Mouse (Mus musculus): ENCODE results near the gene Get4. TPM values are rescaled to one million over a fixed set of nuclear protein-coding genes. Genes with fewer than 3 reads are reported as not detected.
A peak's percentile ranks its signal among the peaks of the same experiment; 100 is the strongest.

Gene Get4
- polyA plus RNA-seq, 1 experiment from 2014 or later, result 136 TPM

DNA sequence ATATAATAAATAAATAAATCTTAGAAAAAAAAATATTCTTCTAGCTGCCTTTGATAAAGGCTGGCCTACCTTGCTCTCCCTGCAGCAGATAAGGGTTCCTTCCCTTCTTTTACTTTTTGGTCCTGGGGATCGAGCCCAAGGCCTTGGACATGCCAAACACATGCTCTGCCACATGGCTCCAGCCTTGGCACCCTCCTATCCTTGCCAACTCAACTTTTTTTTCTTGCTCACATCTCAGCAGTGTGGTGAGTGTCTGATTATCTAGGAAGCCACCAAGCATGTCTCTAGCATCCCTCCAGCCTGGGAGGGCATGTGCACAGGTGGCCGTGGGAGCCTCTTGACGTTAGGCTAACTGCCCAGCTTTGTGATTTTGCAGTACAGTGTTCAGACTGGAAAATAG lies 23.8 kb upstream of the Get4 start:
- Histone ChIP-seq H3K9me3 (ENCODE audit: control insufficient read depth, low read length) (no peaks in the 10 kb centered on the region), H3K4me1 (ENCODE audit: control insufficient read depth, insufficient read depth, low read length) (no peaks in the 10 kb centered on the region), H3K27ac (replicated peaks; ENCODE audit: low read depth, low read length) (no peak overlapping the region), H3K9ac (ENCODE audit: low read depth, low read length) (no peak overlapping the region), H3K4me3 (ENCODE audit: low read depth, low read length) (no peak overlapping the region), H3K4me2 (ENCODE audit: low read depth, low read length) (no peak overlapping the region), H3K27me3 (replicated peaks; ENCODE audit: control insufficient read depth, insufficient read depth, low read length) (no peaks in the 10 kb centered on the region), H3K36me3 (ENCODE audit: control insufficient read depth, insufficient read depth, low read length) (peaks cover 93% of the 10 kb centered on the region)
- DNase-seq (ENCODE audit: low spot score), result no peak
- ATAC-seq (ENCODE audit: low read depth), result no peak
- 100% methylated on average over 3 of the region's 3 CpGs for WGBS

GRCm38 (mm10) chr5:139229716-139230115 lies 22.4 kb upstream of the Get4 start:
- no peaks in the 10 kb centered on the region for H3K27me3 ChIP-seq (replicated peaks; ENCODE audit: control insufficient read depth, insufficient read depth, low read length)
- no peak overlapping the region for H3K9ac ChIP-seq (ENCODE audit: low read depth, low read length)
- peaks cover 93% of the 10 kb centered on the region for H3K36me3 ChIP-seq (ENCODE audit: control insufficient read depth, insufficient read depth, low read length)
- H3K4me3 ChIP-seq (ENCODE audit: low read depth, low read length), result no peak overlapping the region
- ATAC-seq (ENCODE audit: low read depth) (no peak), DNase-seq (ENCODE audit: low spot score) (no peak)
- no peak overlapping the region for H3K27ac ChIP-seq (replicated peaks; ENCODE audit: low read depth, low read length)
- no peaks in the 10 kb centered on the region for H3K4me1 ChIP-seq (ENCODE audit: control insufficient read depth, insufficient read depth, low read length)
- H3K9me3 ChIP-seq (ENCODE audit: control insufficient read depth, low read length), result no peaks in the 10 kb centered on the region
- H3K4me2 ChIP-seq (ENCODE audit: low read depth, low read length), result no peak overlapping the region
- 98% methylated on average over 3 of the region's 3 CpGs for WGBS

DNA sequence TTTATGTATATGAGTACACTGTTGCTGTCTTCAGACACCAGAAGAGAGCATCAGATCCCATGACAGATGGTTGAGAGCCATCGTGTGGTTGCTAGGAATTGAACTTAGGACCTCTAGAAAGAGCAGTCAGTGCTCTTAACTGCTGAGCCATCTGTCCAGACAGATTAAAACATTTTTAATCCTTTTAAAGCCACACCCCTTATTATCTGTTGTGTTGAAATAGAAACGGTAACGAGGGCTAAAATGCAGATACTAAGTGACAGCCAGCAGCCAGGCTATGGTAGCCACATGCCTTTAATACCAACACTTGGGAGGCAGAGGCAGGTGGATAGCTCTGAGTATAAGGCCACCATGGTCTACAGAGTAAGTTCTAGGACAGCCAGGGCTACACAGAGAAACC lies 20.0 kb upstream of the Get4 start:
- Histone ChIP-seq H3K9me3 (ENCODE audit: control insufficient read depth, low read length) (no peaks in the 10 kb centered on the region), H3K27ac (replicated peaks; ENCODE audit: low read depth, low read length) (no peak overlapping the region), H3K36me3 (ENCODE audit: control insufficient read depth, insufficient read depth, low read length) (peaks cover 93% of the 10 kb centered on the region), H3K4me3 (ENCODE audit: low read depth, low read length) (no peak overlapping the region), H3K27me3 (replicated peaks; ENCODE audit: control insufficient read depth, insufficient read depth, low read length) (no peaks in the 10 kb centered on the region), H3K4me1 (ENCODE audit: control insufficient read depth, insufficient read depth, low read length) (no peaks in the 10 kb centered on the region), H3K9ac (ENCODE audit: low read depth, low read length) (no peak overlapping the region), H3K4me2 (ENCODE audit: low read depth, low read length) (no peak overlapping the region)
- ATAC-seq (ENCODE audit: low read depth) (no peak), DNase-seq (ENCODE audit: low spot score) (no peak)
- WGBS, result 82% methylated on average over 3 of the region's 3 CpGs

DNA sequence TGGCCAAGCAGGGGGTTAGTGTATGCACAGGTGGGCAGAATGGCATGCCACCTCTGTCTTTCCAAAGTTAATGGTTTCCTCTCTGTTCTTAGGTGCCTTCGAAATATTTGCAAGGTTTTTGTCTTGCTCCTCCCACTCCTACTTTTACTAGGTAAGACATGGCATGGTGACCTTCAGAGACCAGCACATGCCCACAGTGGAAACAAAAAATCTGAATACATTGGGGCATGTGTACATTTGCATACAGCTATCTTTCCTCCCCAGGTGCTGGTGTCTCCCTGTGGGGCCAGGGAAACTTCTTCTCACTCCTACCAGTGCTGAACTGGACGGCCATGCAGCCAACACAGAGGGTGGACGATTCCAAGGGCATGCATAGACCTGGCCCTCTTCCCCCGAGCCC lies 17.7 kb upstream of the Get4 start:
- H3K27ac ChIP-seq (replicated peaks; ENCODE audit: low read depth, low read length), result no peak overlapping the region
- H3K4me1 ChIP-seq (ENCODE audit: control insufficient read depth, insufficient read depth, low read length), result no peaks in the 10 kb centered on the region
- H3K4me3 ChIP-seq (ENCODE audit: low read depth, low read length), result no peak overlapping the region
- WGBS, result 92% methylated on average over 4 of the region's 4 CpGs
- ATAC-seq (ENCODE audit: low read depth) (no peak), DNase-seq (ENCODE audit: low spot score) (no peak)
- H3K36me3 ChIP-seq (ENCODE audit: control insufficient read depth, insufficient read depth, low read length), result peaks cover 88% of the 10 kb centered on the region
- no peaks in the 10 kb centered on the region for H3K9me3 ChIP-seq (ENCODE audit: control insufficient read depth, low read length)
- no peak overlapping the region for H3K9ac ChIP-seq (ENCODE audit: low read depth, low read length)
- H3K27me3 ChIP-seq (replicated peaks; ENCODE audit: control insufficient read depth, insufficient read depth, low read length), result no peaks in the 10 kb centered on the region
- no peak overlapping the region for H3K4me2 ChIP-seq (ENCODE audit: low read depth, low read length)

DNA sequence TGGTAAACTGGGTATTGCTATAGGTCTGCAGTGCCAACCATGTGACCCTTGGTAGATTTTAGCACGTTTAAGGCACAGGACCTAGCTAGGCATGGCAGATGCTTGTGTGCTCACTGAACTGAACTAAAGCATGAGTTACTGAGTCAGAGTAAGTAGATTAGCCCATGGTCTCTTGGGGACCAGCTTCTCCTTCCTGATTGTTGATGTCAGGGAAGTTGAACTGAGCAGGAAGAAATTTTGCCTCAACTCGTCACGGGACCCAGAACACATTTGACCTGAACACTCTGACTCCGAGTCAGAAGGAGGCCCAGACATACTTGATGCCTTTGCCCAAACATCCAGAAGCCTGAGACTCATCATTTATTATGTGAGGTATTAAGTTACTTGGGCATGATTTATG lies 14.7 kb upstream of the Get4 start:
- no peak overlapping the region for H3K4me3 ChIP-seq (ENCODE audit: low read depth, low read length)
- no peak overlapping the region for H3K27ac ChIP-seq (replicated peaks; ENCODE audit: low read depth, low read length)
- peaks cover 91% of the 10 kb centered on the region for H3K36me3 ChIP-seq (ENCODE audit: control insufficient read depth, insufficient read depth, low read length)
- 73% methylated on average over 4 of the region's 4 CpGs for WGBS
- H3K27me3 ChIP-seq (replicated peaks; ENCODE audit: control insufficient read depth, insufficient read depth, low read length), result no peaks in the 10 kb centered on the region
- no peaks in the 10 kb centered on the region for H3K4me1 ChIP-seq (ENCODE audit: control insufficient read depth, insufficient read depth, low read length)
- no peak overlapping the region for H3K4me2 ChIP-seq (ENCODE audit: low read depth, low read length)
- H3K9me3 ChIP-seq (ENCODE audit: control insufficient read depth, low read length), result no peaks in the 10 kb centered on the region
- DNase-seq (ENCODE audit: low spot score) (no peak), ATAC-seq (ENCODE audit: low read depth) (no peak)
- H3K9ac ChIP-seq (ENCODE audit: low read depth, low read length), result no peak overlapping the region

DNA sequence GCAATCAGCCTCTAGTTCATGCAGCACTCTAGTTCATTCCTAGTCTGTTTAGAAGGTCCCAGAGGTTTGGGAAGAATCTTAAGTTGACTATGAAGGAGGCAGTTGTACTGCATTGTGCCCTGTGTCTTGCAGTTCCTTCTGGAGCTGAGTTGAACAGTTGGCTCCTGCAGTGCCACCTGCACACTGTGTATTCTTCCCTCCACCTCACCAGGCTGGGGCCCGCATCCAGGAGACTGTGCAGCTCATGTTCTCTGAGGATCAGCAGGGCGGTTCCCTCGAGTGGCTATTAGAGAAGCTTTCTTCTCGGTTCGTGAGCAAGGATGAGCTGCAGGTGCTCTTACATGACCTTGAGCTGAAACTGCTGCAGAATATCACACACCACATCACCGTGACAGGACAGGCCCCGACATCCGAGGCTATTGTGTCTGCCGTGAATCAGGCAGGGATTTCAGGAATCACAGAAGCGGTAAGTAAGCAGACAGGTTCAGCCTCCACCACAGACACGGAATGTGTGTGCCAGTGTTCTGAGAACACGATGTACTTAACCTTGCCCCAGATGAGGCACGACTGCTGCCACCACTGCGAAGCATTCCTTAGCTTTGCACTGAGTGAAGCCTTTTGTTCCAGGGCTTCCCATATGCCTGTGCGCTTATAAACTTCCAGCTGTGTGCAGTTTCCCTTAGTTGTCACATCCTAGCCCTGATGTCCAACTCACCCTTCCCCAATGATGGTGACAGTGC lies 10.9 kb upstream of the Get4 start:
- Histone ChIP-seq H3K36me3 (ENCODE audit: control insufficient read depth, insufficient read depth, low read length) (peaks cover 92% of the 10 kb centered on the region), H3K9me3 (ENCODE audit: control insufficient read depth, low read length) (no peaks in the 10 kb centered on the region), H3K27me3 (replicated peaks; ENCODE audit: control insufficient read depth, insufficient read depth, low read length) (no peaks in the 10 kb centered on the region), H3K4me3 (ENCODE audit: low read depth, low read length) (no peak overlapping the region), H3K4me2 (ENCODE audit: low read depth, low read length) (no peak overlapping the region), H3K4me1 (ENCODE audit: control insufficient read depth, insufficient read depth, low read length) (no peaks in the 10 kb centered on the region), H3K9ac (ENCODE audit: low read depth, low read length) (no peak overlapping the region), H3K27ac (replicated peaks; ENCODE audit: low read depth, low read length) (no peak overlapping the region)
- DNase-seq (ENCODE audit: low spot score) (no peak), ATAC-seq (ENCODE audit: low read depth) (no peak)
- WGBS, result 89% methylated on average over 15 of the region's 15 CpGs

- no peak overlapping the region for H3K4me3 ChIP-seq (ENCODE audit: low read depth, low read length)
Observed at GRCm38 (mm10) chr5:139243384-139243783, 8.7 kb upstream of the Get4 start.

DNA sequence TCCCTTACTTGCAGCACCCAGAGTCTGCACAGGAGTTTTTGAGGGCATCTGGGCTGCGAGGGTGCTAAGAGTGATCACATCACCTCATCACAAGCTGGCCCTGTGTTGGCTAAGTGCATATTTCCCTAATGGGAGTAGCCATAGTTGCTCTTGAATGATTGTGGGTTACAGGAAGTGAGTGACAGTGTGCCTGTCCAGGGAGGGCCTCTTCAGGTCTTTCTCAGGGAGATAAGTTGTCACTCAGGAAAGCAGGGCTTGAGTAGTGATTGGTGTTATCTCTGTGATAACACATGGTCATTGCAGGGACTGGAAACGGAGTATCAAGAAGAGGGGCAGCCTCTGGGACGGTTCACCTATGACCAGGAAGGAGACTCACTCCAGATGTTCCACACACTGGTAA lies 4.4 kb upstream of the Get4 start:
- 87% methylated on average over 3 of the region's 3 CpGs for WGBS
- Histone ChIP-seq H3K36me3 (ENCODE audit: control insufficient read depth, insufficient read depth, low read length) (peaks cover 75% of the 10 kb centered on the region), H3K4me1 (ENCODE audit: control insufficient read depth, insufficient read depth, low read length) (no peaks in the 10 kb centered on the region), H3K4me2 (ENCODE audit: low read depth, low read length) (no peak overlapping the region), H3K27me3 (replicated peaks; ENCODE audit: control insufficient read depth, insufficient read depth, low read length) (no peaks in the 10 kb centered on the region), H3K27ac (replicated peaks; ENCODE audit: low read depth, low read length) (no peak overlapping the region), H3K9ac (ENCODE audit: low read depth, low read length) (no peak overlapping the region), H3K4me3 (ENCODE audit: low read depth, low read length) (no peak overlapping the region), H3K9me3 (ENCODE audit: control insufficient read depth, low read length) (no peaks in the 10 kb centered on the region)
- no peak for ATAC-seq (ENCODE audit: low read depth)
- DNase-seq (ENCODE audit: low spot score), result no peak

More at GRCm38 (mm10) chr5:139243384-139243783, 8.7 kb upstream of the Get4 start:
- H3K36me3 ChIP-seq (ENCODE audit: control insufficient read depth, insufficient read depth, low read length), result peaks cover 93% of the 10 kb centered on the region
- H3K4me1 ChIP-seq (ENCODE audit: control insufficient read depth, insufficient read depth, low read length), result no peaks in the 10 kb centered on the region
- DNase-seq (ENCODE audit: low spot score), result peak; percentile 80
- H3K9ac ChIP-seq (ENCODE audit: low read depth, low read length), result no peak overlapping the region
- WGBS, result 81% methylated on average over 1 of the region's 1 CpGs
- H3K27me3 ChIP-seq (replicated peaks; ENCODE audit: control insufficient read depth, insufficient read depth, low read length), result no peaks in the 10 kb centered on the region
- ATAC-seq (ENCODE audit: low read depth), result peak; percentile 50
- H3K4me2 ChIP-seq (ENCODE audit: low read depth, low read length), result no peak overlapping the region
- no peaks in the 10 kb centered on the region for H3K9me3 ChIP-seq (ENCODE audit: control insufficient read depth, low read length)
- no peak overlapping the region for H3K27ac ChIP-seq (replicated peaks; ENCODE audit: low read depth, low read length)

DNA sequence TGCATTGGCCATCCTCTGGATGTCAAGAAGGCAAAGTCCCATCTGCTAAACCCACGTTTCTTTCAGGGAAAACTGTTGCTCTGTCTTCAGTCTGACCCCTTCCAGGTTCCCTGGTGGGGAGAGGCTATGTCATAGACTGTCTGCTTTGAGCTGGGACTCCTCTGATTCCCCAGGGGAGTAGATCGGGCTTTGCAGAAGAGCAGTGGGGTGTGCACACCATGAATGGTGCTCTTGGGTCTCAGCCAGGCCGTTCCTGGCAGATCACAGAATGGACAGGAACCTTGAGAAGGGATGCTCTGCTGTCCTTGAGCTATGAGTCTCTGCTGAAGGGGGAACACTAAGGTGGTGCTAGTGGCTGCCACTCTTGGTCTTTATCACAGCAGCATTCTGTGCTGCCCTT lies 3.3 kb upstream of the Get4 start:
- no peaks in the 10 kb centered on the region for H3K27me3 ChIP-seq (replicated peaks; ENCODE audit: control insufficient read depth, insufficient read depth, low read length)

More for the DNA sequence above, 3.3 kb upstream of the Get4 start:
- Histone ChIP-seq H3K36me3 (ENCODE audit: control insufficient read depth, insufficient read depth, low read length) (peaks cover 64% of the 10 kb centered on the region), H3K4me1 (ENCODE audit: control insufficient read depth, insufficient read depth, low read length) (peaks cover 6% of the 10 kb centered on the region), H3K4me3 (ENCODE audit: low read depth, low read length) (no peak overlapping the region), H3K9me3 (ENCODE audit: control insufficient read depth, low read length) (no peaks in the 10 kb centered on the region), H3K27ac (replicated peaks; ENCODE audit: low read depth, low read length) (no peak overlapping the region), H3K4me2 (ENCODE audit: low read depth, low read length) (no peak overlapping the region), H3K9ac (ENCODE audit: low read depth, low read length) (no peak overlapping the region)
- no peak for ATAC-seq (ENCODE audit: low read depth)
- WGBS, result 74% methylated on average over 3 of the region's 3 CpGs
- no peak for DNase-seq (ENCODE audit: low spot score)
